Mouse (Mus musculus) retina, postnatal 7 days (tissue): ENCODE measurements around the gene Map1b.

Source experiments
- DNase-seq: peaks from one replicate; pipeline ENCODE4 v3.0.0-alpha.2; 2012; ENCODE audit warnings: low read depth, low spot score

Map1b gene

DNA sequence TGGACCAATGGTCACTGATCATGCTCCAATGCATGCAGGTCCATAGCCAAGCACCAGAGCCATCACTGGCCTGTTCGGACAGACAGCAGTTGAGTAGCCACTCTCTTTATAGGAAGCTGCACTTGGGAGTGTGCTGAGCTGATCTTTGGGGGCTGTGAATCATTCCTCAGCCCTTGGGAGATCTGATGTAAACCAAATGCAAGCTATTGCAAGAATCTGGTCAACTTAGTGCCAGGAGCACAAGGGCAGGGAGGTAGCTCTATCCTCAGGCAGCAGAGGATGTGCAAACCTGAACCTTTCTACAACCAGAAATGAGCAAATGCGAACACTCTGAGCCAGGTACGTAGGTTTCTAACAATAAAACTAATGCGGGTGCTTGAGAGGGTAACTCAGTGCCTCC, 26.3 kb downstream of the Map1b start:
- no peak for DNase-seq

DNA sequence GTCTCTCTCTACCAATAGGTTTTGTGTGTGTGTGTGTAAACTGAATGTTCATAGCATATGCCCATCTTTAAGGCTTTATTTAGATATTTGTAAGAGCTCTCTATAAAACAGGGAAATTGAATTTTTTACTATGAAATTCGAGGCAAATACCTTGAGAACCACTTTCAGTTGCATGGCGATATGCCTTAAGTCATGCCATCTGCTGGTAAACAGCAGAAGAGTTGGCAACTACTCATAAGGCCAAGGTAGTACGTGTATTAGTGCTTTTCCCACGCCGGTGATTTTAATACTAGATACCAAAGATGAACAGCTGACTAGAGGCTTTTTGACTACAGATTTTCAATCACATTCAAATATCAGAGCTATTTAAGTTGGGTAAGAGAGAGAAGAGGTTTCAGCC, 27.2 kb downstream of the Map1b start:
- DNase-seq: no peak

DNA sequence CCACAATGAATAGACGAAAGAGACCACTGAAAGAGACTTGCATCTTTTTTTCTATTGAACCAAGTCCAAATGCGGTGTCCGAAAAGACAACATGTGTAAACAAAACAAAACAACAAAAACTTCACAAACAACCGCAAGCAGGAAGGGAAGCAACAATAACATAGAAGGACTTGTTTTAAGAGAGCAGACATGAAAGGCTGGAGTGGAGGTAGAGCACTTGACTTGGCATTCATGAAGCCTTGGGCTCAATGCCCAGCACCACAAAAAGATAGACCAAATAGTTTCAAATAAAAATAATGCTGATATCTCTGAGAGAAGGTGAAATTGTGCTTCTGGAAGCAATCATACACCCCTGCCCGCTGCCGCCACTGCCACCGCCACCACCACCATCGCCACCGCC, 30.5 kb downstream of the Map1b start:
- DNase-seq: no peak

DNA sequence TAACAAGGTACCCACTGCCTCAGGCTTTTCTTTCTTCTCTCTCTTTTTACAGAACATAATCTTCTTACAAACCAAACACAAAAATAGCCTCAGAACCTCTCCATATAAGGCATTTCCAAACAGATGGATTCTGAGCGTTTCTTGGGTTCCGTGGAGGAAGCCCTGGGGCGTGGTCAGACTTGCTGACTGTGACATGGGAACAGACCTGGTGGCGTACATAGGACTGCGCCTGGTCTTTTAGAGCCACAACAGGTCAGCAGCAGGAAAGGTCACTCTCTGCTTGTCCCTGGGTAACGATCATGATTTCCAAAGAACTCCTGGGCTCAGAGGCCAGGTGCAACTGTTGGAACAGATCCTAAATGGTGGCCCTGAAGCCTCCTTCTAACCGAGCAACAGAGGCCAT, 31.0 kb downstream of the Map1b start:
- DNase-seq: no peak

DNA sequence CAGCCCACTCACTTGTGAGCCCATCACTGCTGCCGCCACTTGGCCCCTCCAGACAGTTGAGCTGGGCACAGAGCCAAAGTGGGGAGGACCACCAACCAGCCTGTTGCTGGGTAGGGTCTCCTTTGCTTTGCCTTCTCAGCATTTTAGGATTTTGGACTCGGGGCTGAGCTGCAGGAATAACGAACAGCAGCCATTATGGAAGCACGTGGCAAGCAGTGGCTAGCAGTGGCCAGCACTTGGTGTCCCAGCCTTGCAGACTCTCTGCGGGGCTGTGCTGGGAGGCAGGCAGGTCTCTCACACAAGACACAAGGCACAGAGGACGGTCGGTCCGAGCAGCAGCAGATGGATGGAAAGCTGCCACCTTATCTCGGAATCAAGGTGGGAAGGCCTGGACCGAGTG, 31.4 kb downstream of the Map1b start:
- no peak for DNase-seq

DNA sequence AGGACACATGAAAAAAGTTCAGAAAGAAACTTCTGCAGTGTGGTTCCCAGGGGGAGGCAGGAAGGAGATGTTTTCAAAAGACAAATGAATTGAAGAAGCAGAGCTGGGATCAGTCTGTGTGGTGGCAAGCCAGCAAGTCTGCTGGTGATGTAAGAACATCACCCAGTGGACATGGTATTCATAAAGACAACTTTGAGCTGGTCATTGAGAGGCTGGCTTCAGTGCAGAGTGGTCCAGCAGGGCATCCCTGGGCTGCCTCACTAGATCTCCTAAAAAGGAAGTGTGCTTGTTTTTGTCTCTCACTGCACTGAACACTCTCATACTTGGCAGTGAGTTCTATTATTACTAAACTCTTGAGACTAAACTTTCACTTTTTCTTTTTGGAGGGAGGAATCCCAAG, 32.9 kb downstream of the Map1b start:
- DNase-seq: no peak

DNA sequence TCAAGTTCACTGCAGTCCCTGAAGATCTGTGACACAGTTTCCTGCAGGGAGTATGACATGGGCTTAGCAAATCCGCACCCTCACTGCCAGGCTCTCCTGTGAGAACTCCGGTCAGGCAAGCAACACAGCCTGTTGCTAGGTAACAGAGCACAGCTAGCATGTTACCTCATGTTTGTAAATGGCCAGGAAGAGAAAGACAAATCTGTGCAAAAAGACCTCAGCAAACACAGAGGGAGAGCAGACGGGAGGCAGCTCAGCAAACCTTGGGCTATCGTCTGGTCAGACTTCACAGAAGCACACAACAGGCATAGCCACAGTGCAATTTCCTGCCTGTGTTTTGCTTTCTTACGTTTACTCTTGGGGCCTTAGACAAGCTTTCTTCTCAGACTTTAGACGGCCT, 40.9 kb downstream of the Map1b start:
- DNase-seq: no peak

DNA sequence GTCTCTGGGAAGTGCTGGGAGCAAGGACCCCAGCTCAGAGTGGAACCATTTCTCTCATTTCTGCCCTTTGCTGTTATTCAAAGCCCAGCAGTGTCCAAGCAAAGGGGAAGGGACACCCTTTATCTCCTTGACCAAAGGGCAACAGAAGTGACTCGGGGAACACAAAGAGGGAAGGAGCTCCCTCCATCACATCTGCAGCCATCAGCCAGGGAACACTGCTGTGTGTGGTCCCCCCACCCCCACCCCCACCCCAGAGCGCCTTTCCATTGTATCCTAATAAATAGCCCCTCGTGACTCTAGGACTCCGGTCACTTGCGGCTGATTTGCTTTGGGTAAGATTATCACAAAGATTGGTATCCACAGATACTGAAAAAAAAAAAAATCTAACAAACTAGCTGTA, 41.3 kb downstream of the Map1b start:
- no peak for DNase-seq

DNA sequence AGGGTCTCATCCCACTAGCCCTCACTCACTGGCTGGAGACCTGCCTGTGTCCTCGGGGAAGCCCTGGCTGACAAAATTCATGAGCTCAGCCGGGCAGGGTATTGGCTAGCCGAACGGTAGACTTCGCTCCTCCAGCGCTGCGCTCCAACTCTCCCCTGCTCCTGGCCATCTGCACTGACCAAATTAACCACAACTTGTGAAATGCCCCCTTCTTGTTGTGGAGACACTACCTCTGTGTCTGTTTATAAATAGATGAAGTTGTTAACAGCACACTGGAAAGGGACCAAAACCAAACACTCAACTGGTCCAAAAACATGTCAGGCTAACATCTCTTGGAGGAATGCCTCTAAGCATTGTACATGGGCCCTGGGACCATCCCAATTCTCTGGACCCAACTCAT, 42.2 kb downstream of the Map1b start:
- no peak for DNase-seq

DNA sequence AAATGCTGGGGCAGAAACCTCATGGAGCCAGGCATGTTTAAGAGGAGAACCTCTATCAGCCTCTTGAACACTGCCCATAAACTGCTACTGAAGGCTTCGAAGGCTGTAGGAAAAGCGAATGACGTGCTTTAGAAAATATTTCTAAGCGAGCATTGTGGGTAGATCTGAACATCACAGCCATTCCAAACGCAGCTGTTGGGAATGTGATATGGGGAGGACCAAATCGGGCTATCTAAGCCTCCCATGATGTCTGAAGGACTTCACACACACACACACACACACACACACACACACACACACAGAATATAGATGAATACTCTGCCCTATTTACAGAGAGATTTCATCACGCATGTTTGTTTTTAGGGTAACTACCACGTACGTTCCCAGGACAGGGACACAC, 44.3 kb downstream of the Map1b start:
- DNase-seq: no peak

DNA sequence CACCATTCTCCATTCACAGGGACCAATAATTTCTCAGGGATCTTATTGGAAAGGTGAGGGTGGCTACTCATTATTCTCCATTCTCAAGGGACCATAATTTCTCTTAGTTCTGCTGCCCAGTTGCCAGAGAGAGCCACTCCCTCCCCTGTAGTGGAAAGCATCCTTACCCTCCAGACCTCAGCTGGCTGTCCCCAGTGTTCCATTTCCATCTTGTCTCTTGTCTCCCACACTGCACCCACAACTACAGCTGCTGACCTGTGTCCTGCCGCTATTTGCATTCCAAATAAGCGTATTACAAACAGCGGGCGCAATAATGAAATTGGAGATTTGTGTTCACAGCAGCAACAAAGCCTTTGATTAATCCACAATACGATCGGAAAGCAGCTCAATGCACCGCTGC, 46.3 kb downstream of the Map1b start:
- no peak for DNase-seq

DNA sequence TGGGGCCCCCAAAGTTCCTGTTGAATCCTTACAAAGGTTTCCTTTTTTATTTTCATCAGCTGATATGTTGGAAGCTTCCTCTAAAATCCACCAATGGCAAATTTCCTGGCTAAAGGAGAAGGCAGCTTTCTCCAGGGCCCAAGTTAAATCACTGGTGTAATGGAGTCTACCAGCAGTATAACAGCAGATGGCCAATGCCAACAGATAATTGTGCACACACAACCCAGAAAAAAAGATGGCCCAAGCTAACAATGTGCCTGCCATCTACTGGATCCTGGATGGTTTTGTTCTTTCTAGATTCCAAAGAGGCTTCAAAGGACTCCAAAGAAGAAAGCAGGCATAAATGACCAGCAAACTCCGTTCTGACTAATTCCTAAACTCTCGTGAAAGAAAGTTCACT, 48.1 kb downstream of the Map1b start:
- DNase-seq: no peak

DNA sequence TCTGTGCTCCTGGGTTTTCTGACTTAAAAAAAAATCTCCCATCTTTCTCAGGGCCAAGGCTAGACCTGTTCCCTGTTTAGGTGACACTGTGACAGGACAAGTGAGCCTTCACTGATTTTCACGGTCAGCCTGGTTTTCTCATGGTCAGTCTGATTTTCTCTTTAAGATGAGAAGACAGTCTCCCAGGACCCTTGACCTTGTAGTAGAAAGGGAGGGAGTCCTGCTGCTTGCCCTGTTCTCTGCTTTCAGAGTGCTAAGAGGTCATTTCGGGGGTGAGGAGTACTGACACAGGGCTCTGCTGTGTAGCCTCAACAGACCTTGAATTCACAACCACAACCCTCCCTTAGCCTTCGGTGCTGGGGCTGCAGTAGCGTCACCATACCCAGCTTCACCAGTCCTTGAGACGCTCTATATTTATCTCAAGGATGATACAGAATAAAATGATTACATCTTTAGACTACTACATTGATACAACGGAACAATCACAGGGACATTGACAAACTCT, 49.5 kb downstream of the Map1b start:
- DNase-seq: no peak

DNA sequence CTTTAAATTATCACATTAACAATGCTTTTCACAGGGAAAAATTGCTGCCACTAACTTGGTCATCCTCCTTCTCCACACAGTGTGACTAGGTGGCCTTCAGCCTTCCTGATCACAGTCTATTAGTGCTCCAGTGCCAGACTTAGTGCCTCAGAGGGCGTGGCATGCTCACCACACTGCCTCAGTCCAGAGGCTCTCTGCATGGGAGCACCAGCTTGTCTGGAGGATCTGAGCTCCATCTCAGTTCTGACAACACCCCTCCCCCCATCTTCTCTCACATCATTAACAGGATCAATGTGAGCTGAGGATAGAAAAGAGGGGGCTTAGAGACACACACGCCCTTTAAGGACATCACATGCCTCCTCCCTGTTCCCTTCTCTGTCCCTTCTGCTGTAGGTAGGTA, 50.3 kb downstream of the Map1b start:
- DNase-seq: no peak

DNA sequence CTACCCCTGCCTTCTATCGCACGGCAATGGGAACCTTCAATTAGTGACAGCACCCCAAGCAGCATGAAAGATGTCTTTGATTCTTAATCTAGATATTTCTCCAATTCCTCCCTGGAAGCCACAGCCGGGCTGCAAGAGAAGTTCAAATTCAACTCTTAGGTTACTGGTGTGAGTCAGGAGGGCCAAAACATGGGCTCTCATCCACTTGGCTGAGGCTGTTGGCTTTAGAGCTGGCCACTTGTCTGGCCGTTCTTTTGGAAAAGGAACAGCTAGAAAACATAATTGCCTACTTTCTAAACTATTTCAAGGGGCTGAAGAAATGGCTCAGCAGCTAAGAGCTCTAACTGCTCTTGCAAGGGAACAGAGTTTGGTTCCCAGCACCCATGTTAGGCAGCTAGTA, 51.8 kb downstream of the Map1b start:
- DNase-seq: no peak

DNA sequence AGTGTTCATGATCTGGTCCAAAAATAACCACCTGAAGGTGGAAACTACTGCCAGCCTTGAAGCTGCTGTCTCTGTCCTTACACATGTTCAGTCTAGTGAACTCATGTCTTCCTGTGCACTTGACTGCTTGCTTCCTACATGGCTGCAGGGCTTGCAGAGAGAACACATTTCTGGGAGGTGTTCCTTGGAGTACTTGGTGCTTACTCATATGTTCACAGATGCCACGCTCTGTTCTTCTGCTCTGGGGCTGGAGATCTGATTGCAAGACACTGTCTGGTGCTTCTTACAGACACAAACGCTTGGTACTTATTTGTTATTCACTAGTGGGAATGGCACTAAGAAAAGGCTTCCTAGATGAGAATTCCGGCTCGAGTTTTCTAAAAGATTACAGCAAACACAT, 54.5 kb downstream of the Map1b start:
- DNase-seq: no peak

DNA sequence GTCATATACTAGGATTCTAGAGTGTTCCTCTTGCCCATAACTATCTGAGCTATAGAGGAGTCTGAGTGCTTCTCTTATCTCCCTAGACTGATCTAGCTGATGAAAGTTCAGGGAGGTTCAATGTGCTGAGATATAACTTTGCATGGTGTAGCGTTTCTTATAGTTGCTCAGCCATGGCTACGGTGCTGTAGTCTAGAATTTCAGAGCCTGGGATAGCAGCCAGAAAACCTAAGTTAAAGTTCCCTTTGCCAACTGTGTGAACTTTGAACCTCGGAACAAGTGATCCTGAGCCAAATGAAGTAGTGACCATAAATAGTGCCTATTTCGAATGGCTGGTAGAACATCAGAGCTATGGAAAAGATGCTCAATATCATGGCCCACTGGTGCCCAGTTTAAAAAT, 56.7 kb downstream of the Map1b start:
- DNase-seq: no peak

DNA sequence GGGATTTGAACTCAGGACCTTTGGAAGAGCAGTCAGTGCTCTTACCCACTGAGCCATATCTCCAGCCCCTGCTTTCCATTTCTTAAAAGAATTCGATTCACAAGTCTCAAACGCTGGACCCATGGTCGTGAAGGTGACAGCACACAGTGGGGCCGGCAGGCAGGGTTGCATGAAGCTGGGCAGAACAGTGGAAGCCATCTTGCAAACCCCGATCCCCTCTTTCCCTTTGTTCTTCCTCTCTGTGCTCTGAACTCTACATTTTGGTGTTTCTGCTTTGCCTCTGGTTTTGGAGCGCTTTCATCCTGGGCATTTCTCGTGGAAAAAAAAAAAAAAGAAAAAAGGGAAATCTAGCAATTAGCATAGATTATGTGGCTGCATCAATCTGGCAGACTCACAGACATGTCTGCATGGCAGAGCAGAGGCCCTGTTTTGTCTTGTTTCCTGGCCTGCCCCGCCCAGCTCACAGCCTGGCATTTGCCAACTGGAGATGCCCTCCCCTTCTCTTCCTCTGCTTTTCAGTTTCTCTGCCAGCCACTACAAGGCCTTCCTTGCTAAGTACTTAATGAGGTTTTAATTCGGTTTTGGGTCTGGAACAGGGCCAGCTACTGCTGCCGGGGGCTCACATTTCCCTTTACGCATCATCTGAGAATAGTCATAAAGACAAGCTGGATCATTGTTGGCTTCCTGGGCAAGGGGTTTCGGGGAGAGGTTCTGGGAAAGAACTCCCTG, 57.5 kb downstream of the Map1b start:
- DNase-seq: peak; percentile 56

DNA sequence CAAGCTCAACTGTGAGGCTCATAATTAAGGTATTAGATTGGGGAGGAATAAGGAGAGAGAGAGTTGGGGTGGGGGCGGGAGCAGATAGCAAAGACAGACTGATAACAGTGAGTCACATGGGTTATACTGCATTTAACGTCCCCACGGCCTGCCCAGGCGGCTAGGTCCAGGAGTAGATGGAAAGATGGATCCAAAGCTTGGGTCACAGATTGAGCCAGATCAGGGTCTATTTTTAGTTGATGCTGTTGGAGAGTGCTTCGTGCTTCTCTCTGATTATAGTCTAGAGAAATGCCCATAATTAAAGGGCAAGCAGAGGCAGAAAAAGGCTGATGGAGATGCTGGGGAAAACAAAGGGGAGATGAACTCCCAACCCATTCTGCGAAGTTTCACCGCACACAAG, 61.4 kb downstream of the Map1b start:
- DNase-seq: no peak

DNA sequence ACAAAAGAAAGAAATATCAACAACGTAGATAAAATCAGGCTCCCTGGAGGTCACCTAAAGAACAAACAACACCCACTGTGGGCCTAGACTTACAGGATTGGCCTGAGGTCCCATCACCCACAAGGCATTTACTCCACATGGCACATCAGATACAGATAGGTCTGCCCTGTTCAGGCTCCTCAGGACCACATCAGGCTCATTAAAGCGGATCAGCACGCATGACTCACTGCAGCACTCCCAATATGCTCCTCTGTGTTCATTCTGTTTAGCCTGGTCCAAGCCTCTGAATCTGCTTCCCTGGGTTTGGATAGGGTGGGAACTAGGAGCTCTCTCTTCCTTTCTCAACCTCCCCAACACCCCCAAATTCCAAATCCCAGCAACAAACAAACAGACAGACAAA, 63.9 kb downstream of the Map1b start:
- no peak for DNase-seq

DNA sequence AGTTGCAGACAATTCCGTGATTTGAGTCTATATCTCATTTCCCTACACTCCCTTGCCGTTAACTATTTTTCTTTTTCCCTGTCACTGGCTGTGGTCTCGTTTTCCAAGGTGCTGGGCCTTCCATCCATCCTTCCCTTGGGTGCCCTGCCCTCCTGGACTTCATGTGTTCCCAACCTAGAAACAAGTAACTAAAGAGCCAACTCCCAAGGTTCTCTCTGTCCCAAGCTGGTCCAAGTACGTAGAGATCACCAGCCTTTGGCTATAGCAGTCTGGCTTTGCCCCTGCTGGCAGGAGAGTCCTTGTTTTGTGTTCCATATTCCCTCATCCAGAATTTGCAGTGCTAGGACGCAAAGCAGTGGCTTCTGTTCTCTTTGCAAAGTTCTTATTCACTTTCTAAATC, 65.1 kb downstream of the Map1b start:
- DNase-seq: no peak

DNA sequence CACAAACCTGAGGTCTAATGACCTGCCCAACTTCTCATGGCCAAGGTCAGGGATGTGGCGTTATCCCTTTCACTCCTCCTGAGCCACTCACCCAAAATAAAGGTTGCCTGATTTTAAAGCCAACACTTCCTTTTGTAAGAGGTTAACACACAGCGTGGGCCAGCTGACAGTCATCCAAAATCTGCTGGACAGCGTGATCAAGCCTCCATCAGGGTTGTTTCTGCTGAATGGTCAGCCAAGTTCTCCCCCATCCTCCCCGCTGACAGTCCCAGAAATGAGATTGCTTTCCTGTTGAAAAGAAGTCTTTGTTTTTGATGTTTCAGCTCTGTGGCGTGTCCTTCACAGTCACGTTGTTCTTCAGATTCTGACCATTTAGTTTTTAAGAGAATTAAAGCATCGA, 65.6 kb downstream of the Map1b start:
- no peak for DNase-seq

DNA sequence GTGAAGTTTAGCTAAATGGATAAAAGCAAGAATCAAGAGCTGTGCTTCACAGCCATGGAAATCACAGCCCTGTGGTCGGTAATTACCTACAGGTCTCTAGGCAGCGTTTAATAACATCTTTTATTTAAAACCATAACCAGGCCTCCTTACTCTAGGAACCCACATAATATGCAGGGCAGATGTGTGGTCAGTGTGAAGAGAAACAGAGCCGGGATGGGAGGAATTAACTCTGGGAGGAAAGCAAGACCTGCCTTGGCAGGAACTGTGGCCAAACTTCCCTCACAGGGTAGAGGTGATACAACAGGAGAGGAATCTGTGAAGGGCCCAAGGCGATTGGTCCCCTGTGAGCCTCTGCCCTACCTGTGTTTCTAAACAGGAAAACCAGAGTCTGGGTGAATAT, 66.8 kb downstream of the Map1b start:
- DNase-seq: no peak

DNA sequence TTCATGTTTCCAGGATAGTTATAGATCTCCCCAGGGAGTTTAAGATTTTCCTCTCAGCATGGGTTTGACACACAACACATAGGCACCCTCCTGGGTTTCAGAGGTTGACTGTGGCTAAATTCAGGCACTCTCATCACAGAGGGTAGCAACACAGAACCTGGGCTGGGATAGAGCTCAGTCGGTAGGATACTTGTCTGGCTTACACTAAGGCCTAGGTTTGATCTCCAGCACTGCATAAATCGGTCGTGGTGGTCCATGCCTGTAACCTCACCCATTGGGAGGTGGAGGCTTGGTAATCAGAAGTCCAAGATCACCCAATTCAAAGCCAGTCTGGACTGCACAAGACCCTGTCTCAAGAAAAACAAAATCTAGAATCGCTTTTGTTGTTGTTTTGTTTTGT, 68.1 kb downstream of the Map1b start:
- DNase-seq: no peak
